Mouse (Mus musculus) kidney, embryonic 16.5 days (tissue): ENCODE measurements at regions not wholly inside any gene's neighbourhood (a gene's known extent, or its start where the extent isn't known, plus 50 kb on each side); places are given as distances from the start of the nearest gene placed in this dataset.

ENCODE experiments used
- ATAC-seq: fragments of 200-750 bp; cut with Nextera tagmentation; 2 replicates; pipeline ENCODE4 v1.8.0; 2017; ENCODE audit warnings: moderate TSS enrichment; ENCODE audit not compliant: low FRiP score, low TSS enrichment
- H3K27ac ChIP-seq: fragments of 300-500 bp; sonication (generic); 2 replicates; pipeline ENCODE4 v1.5.1; 2014; ENCODE audit warnings: low read length
- H3K27me3 ChIP-seq: fragments of 300-500 bp; sonication (generic); 2 replicates; pipeline ENCODE4 v1.6.1; 2014; ENCODE audit warnings: low read length, control low read depth, mixed read lengths; ENCODE audit not compliant: insufficient read depth
- H3K36me3 ChIP-seq: fragments of 300-500 bp; sonication (generic); 2 replicates; pipeline ENCODE4 v1.6.1; 2014; ENCODE audit warnings: low read length, control low read depth, mixed read lengths; ENCODE audit not compliant: insufficient read depth
- H3K4me1 ChIP-seq: fragments of 300-500 bp; sonication (generic); 2 replicates; pipeline ENCODE4 v1.6.1; 2014; ENCODE audit warnings: low read length, control low read depth, mixed read lengths; ENCODE audit not compliant: insufficient read depth
- H3K4me2 ChIP-seq: fragments of 300-500 bp; sonication (generic); replicated peaks from 2 replicates; pipeline ENCODE4 v1.6.1; 2014; ENCODE audit warnings: low read depth, low read length
- H3K4me3 ChIP-seq: fragments of 300-500 bp; sonication (generic); 2 replicates; pipeline ENCODE4 v1.5.1; 2014; ENCODE audit warnings: mild to moderate bottlenecking, low read length
- H3K9ac ChIP-seq: fragments of 300-500 bp; sonication (generic); replicated peaks from 2 replicates; pipeline ENCODE4 v1.6.1; 2014; ENCODE audit warnings: low read length
- H3K9me3 ChIP-seq: fragments of 300-500 bp; sonication (generic); 2 replicates; pipeline ENCODE4 v1.6.1; 2016; ENCODE audit warnings: low read length, control low read depth
- WGBS: fragments of 180-500 bp; shearing (Covaris S2); extraction: QIAGEN DNeasy Blood & Tissue Kit; methylation state at CpG from one replicate; pipeline ENCODE4 v1.1.7; 2014; 5-methylcytosine and 5-hydroxymethylcytosine counted together

DNA sequence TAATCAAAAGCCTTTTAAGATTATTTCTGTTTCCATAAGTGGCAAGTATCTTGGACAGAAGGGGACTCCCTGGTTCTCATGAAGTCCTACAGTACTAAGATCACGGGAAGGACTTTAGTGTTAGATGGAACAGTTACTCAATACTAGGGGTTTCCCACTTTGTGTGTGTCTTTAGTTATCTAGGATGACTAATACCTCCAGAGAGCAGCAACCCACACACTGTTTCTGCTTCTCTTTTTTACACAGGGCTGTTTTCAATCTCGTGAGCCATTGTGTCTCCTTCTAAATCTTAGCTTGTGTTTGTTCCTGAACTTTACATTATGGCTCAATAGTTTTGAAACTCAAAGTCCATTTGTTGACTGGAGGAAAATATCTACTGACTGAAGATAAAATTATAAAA lies 496.5 kb upstream of the Impg1 start:
- Histone ChIP-seq H3K4me1 (no peaks in the 10 kb centered on the region), H3K4me3 (no peak overlapping the region), H3K36me3 (no peaks in the 10 kb centered on the region), H3K27me3 (no peaks in the 10 kb centered on the region), H3K9me3 (no peaks in the 10 kb centered on the region), H3K4me2 (no peak overlapping the region), H3K9ac (no peak overlapping the region), H3K27ac (no peak overlapping the region)
- ATAC-seq = no peak
- WGBS = 84% methylated on average over 2 of the region's 2 CpGs

DNA sequence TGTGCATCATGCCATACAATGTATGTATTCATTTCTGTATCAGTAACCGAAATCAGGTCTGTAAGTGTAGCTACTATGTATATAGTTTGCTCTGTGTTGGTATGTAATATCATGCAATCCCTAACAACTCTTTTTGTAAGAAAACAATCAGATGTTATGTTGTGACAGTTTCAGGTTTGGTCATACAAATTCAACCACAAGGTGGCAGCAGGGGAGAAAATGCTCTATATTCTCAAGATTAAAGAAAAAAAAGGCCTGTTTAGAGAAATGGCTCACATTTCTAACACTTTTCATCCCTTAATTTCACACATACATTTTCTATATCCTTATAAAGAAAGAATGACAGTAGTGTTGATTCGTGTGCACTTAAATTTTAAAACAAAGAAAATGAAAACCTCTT lies 477.7 kb upstream of the Impg1 start:
- Histone ChIP-seq H3K4me2 (no peak overlapping the region), H3K36me3 (no peaks in the 10 kb centered on the region), H3K27ac (no peak overlapping the region), H3K27me3 (no peaks in the 10 kb centered on the region), H3K4me3 (no peak overlapping the region), H3K9ac (no peak overlapping the region), H3K9me3 (no peaks in the 10 kb centered on the region), H3K4me1 (no peaks in the 10 kb centered on the region)
- no peak for ATAC-seq
- 68% methylated on average over 2 of the region's 2 CpGs for WGBS

DNA sequence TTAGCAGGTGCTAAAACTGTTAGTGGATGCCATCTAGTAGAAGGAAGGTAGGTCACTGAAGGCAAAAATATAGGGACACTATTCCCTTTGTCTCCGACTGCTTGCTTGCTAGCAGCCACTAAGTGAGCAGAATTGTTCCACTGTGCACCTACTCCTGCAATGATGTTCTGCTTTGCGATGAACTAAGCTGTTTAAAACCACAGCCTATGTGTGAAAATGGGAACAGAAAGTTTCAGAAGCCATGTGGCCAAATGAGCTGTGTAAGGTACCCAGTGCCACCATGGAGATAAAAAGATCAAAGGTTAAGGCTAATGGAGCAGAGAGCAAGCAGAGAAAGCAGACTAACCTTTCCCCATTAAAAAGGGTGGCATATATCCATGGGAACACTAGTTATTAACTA lies 476.1 kb upstream of the Impg1 start:
- no peaks in the 10 kb centered on the region for H3K9me3 ChIP-seq
- WGBS = 58% methylated on average over 2 of the region's 2 CpGs
- H3K4me2 ChIP-seq = no peak overlapping the region
- no peak overlapping the region for H3K4me3 ChIP-seq
- no peak overlapping the region for H3K27ac ChIP-seq
- H3K4me1 ChIP-seq = no peaks in the 10 kb centered on the region
- H3K9ac ChIP-seq = no peak overlapping the region
- H3K36me3 ChIP-seq = no peaks in the 10 kb centered on the region
- ATAC-seq = no peak
- H3K27me3 ChIP-seq = no peaks in the 10 kb centered on the region

DNA sequence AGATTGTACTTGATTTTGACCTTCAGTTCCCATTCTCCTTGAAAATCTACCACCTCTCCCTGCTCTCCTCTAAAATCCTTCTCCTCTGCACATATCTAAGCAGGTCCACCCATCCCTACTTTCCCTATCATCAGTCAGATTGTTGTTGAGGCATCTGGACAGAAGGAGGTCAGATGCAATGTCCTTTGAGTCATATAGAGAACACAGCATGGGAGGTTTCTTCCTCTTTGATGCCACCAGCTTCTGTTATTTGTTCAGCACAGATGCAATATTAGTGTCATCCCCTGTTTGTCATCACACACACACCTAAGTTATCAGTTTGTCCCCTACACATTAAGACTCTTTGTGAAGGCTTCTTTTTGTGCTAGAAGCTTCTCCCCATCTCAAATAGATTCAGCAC lies 473.0 kb upstream of the Impg1 start:
- Histone ChIP-seq H3K4me2 (no peak overlapping the region), H3K9ac (no peak overlapping the region), H3K27me3 (no peaks in the 10 kb centered on the region), H3K4me3 (no peak overlapping the region), H3K27ac (no peak overlapping the region), H3K9me3 (no peaks in the 10 kb centered on the region), H3K36me3 (no peaks in the 10 kb centered on the region), H3K4me1 (no peaks in the 10 kb centered on the region)
- ATAC-seq = no peak

DNA sequence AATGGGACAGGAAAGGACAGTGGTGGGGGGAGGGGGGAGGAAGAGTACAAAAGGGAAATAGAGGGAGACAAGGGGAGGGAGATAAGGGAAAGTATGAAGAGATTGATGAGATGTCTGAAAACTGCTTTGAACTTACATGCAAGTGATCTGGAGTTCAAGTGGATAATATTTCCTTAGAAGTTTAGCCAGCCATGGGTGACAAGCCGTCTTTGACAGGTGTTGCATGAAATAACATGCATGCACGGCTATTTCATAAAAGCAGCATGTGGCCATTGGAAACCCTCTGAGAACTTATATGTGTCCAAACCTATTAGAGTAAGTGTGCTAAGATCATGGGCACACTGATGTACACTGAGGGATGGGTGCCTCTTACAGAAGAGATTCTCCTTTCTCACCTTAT lies 465.3 kb upstream of the Impg1 start:
- H3K36me3 ChIP-seq = no peaks in the 10 kb centered on the region
- no peak overlapping the region for H3K4me2 ChIP-seq
- WGBS = 18% methylated on average over 2 of the region's 2 CpGs
- no peak overlapping the region for H3K27ac ChIP-seq
- no peaks in the 10 kb centered on the region for H3K9me3 ChIP-seq
- no peaks in the 10 kb centered on the region for H3K27me3 ChIP-seq
- ATAC-seq = no peak
- no peak overlapping the region for H3K9ac ChIP-seq
- no peak overlapping the region for H3K4me3 ChIP-seq
- H3K4me1 ChIP-seq = no peaks in the 10 kb centered on the region

DNA sequence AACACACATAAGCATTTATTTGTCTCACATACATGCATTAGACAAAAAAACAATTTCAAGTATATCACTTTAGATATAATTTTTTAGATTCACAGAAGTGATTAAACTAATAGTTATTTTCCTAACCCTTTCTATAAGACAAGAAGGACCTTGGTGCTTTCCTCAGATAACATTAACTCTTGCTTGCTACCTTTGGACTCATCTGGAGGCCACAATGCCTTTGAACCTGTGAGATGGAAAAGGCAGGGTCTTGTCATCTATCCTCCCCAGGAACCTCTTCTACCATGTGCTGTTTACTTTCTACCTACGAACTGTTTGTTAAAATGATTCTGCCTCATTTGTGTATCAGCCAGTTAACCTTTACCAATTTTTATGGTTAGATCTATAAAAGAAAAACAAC lies 455.0 kb upstream of the Impg1 start:
- no peaks in the 10 kb centered on the region for H3K27me3 ChIP-seq
- H3K4me1 ChIP-seq = no peaks in the 10 kb centered on the region
- H3K4me3 ChIP-seq = no peak overlapping the region
- no peaks in the 10 kb centered on the region for H3K9me3 ChIP-seq
- no peaks in the 10 kb centered on the region for H3K36me3 ChIP-seq
- H3K4me2 ChIP-seq = no peak overlapping the region
- H3K27ac ChIP-seq = no peak overlapping the region
- no peak overlapping the region for H3K9ac ChIP-seq
- 97% methylated on average over 1 of the region's 1 CpGs for WGBS
- ATAC-seq = no peak

DNA sequence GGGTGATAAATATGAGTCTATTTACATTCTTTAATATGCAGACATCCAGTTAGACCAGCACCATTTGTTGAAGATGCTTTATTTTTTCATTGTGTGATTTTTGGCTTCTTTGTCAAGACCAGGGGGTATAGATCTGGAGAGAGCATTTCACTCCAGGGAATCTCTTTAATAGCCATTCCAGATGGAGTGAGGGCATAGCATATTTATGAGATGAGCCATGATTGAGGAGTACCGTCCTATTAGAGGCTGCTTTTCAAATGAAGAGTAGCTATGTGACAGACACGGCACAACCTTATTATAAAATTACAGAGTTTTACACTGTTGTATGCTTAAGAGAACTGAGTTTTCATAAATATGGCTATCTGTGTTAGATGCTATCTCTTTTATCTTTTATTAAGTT lies 448.6 kb upstream of the Impg1 start:
- no peak for ATAC-seq
- Histone ChIP-seq H3K36me3 (no peaks in the 10 kb centered on the region), H3K27me3 (no peaks in the 10 kb centered on the region), H3K4me1 (no peaks in the 10 kb centered on the region), H3K9me3 (no peaks in the 10 kb centered on the region), H3K4me3 (no peak overlapping the region), H3K9ac (no peak overlapping the region), H3K27ac (no peak overlapping the region), H3K4me2 (no peak overlapping the region)
- WGBS = 34% methylated on average over 2 of the region's 2 CpGs

DNA sequence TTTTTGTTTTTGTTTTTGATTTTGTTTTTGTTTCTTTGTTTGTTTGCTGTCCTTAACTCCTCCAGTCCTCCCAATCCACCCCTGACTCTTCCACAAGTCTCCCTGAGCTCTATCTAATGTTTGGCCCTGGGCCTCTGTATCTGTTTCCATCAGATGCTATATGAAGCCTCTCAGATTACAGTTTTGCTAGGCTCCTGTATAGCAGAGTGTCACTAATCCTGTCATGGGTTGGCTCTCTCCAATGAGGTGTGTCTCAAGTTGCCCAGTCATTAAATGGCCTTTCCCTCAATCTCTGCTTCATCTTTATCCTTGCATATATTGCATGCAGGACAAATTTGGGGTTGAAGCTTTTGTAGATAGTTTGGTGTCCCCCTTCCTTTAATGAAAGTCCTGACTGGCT lies 446.9 kb upstream of the Impg1 start:
- ATAC-seq = peak; percentile 80
- Histone ChIP-seq H3K27me3 (no peaks in the 10 kb centered on the region), H3K4me1 (no peaks in the 10 kb centered on the region), H3K9me3 (no peaks in the 10 kb centered on the region), H3K4me3 (no peak overlapping the region), H3K36me3 (no peaks in the 10 kb centered on the region), H3K4me2 (no peak overlapping the region), H3K27ac (no peak overlapping the region), H3K9ac (no peak overlapping the region)

DNA sequence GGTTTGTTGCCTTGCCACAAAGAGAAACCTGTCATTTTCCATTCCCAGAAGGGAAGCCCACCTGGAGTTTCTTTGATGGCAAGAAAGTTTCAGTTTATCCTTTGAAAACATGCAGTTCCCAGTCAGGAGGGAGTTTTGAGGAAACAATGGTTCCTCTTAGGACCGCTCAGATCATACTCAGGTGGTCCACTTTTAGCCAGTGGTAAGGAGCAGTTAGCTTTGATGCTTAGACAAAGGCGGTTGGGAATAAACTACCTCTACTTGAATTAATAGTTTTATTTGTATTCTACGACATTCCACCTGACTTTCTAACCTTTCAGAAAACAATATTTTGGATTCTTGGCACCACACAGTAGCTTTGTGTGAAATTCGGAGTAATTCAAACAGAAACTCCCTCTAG lies 401.5 kb upstream of the Impg1 start:
- Histone ChIP-seq H3K4me3 (no peak overlapping the region), H3K9me3 (no peaks in the 10 kb centered on the region), H3K4me2 (no peak overlapping the region), H3K27ac (no peak overlapping the region), H3K36me3 (no peaks in the 10 kb centered on the region), H3K9ac (no peak overlapping the region), H3K4me1 (no peaks in the 10 kb centered on the region), H3K27me3 (no peaks in the 10 kb centered on the region)
- ATAC-seq = no peak
- WGBS = 71% methylated on average over 4 of the region's 4 CpGs

DNA sequence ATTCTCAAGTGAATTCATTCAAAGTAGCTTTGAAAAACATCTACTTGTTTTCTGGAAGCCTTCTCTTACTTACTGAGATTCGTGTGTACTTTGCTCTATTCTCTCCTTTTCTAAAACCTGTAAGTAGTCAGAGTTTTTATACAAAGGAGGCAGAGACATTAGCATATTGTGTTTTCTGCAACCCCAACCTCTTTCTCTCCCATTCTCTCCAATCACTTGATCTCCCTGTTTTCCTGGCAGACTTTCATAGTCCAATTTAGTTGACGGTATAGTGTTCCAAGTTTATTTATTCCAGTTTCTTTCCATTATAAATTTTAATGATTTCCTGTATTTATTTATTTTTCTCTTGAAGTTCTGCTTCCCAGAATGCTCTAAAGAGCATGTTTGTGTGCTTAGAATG lies 393.7 kb upstream of the Impg1 start:
- Histone ChIP-seq H3K9ac (no peak overlapping the region), H3K27me3 (no peaks in the 10 kb centered on the region), H3K36me3 (no peaks in the 10 kb centered on the region), H3K4me1 (no peaks in the 10 kb centered on the region), H3K4me2 (no peak overlapping the region), H3K9me3 (no peaks in the 10 kb centered on the region), H3K27ac (no peak overlapping the region), H3K4me3 (no peak overlapping the region)
- no peak for ATAC-seq
- WGBS = 49% methylated on average over 2 of the region's 2 CpGs

DNA sequence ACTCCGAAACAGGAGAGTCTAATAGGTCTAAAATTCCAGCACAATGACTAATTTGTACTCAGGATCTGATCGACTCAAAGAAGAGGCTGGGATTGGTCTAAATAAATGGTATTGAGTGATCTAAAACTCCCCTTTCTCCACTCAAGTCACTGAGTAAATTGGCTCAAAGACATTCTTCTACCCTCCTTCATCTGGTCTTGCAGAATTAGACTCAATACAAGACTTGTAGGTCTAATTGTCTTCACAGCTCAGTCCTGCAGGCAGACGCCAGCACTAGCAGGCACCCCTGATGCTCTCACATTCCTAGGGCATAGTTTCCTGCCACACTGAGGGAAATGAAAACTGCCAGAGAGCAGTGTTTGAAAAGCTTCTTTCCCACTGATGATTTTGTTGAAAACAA lies 382.9 kb upstream of the Impg1 start:
- Histone ChIP-seq H3K36me3 (no peaks in the 10 kb centered on the region), H3K27ac (no peak overlapping the region), H3K9me3 (no peaks in the 10 kb centered on the region), H3K27me3 (no peaks in the 10 kb centered on the region), H3K4me2 (no peak overlapping the region), H3K9ac (no peak overlapping the region), H3K4me1 (0 out of 2 replicates have a peak, but pooled peaks cover 2% of the 10 kb centered on the region), H3K4me3 (no peak overlapping the region)
- no peak for ATAC-seq
- WGBS = 69% methylated on average over 3 of the region's 3 CpGs
